Mouse (Mus musculus): ENCODE data around the gene Selenoo. TPM values are rescaled to one million over a fixed set of nuclear protein-coding genes. Genes with fewer than 3 reads are reported as not detected.

The Selenoo gene
- total RNA-seq (2021): 10 to 100 TPM; 19.3 to 21.1 TPM
- long read RNA-seq, transcript Selenoo-201 (9 exons, 2,383 nt): major isoform, 43 of 62 reads
- long read RNA-seq, partial matches to known transcripts: 1 of 62 reads
- long read RNA-seq, other reads (novel, unspliced or antisense): 17 of 62 reads

DNA sequence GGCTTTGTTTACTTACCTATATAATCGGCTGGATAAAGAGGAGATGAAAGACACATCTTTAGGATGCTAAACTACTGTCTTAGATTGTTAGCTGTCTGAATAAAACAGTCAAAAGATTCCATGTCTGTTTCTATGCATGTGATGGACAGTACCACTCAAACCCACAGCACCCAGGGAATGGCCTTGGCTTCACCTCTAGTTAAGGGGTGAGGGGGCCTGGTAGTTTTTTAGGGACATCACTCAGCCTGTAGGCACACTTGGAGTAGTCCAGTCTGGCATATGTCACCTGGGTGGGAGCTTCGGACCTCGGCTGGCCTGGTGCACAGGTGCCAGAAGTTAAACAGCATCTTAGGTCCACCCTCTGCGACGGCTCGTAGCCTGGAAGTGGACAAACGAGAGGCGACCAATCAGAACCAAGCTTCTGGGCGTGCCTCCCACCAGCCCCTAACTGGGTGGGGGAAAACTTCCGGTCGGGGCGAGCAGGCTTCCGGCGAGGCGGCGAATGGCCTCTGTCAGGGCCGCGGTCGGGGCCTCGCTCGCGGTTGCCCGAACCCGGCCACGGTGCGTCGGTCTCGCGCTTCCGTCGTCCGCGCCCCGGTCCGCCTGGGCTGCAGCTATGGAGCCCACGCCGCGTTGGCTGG lies at the start of gene Selenoo:
TSS of gene Selenoo (plus strand) at position 478 of the 641 bp plus-strand sequence.
- DNase-seq (ENCODE audit: low spot score in 2 of 2): peak; percentile 86 to 93

GRCm38 (mm10) chr15:89044381-89044780 lies 44.5 kb upstream of the Selenoo start:
- no peak for DNase-seq (ENCODE audit: low spot score in 2 of 2)

GRCm38 (mm10) chr15:89046356-89046755 lies 42.5 kb upstream of the Selenoo start:
- no peak for DNase-seq (ENCODE audit: low spot score in 2 of 2)

- no peak for DNase-seq (ENCODE audit: low spot score in 2 of 2)
Observed at GRCm38 (mm10) chr15:89054666-89055065, 34.2 kb upstream of the Selenoo start.

DNA sequence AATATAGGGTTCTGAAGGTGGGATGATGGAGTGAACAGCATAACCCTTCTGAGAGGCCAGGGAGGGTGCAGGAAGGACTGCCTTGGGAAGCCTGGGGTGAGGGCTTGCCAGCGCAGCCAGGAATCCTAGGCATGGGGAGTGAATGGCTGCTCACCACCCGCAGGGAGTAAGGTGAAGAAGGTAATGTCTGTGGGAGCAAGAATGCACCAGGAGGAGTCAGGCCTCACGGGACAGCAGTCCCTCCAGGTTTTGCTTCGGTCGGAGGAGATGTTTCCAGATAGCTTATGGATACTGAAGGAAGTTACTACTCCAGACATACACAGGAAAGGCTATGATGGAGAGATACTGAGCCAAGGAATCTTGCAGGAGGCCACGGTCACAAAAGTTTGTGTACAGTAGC lies 30.1 kb upstream of the Selenoo start:
- DNase-seq (ENCODE audit: low spot score in 2 of 2): no peak

DNA sequence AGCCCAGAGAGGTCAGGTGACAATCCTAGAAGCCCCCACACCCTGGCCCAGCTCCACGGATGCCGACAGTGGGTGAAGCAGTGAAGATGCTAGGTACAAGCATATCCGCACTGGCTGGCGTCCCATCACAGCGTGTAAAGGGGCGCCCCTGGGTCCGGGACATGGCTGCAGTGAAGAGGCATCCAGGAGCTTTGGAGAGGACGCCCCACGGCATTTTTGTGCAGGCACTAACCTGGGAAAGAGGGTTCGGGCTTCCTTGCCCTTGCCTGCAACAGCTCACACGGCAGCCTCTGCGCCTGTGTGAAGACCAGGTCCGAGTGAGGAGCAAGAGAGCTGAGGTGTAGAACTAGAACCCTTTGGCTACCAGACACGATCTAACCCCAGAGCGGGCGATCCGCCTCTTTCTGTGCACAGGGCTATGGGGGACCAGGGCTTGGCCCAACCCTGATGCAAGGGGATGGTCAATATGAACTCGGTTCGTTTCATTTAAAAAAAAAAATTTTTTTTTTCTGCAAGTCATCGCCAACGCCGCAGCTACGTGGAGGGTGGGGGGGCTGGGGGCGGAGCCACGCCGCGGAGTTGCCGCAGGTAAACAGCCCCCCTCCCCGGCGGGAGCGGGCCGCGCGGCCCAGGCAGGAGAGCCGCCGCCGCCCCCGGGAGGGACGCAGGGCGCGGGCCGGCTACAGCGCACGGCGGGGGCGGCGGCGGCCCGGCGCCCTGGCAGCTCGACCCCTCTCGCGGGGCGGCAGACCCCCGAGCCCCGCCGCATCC lies 29.5 kb upstream of the Selenoo start, which contains the start of gene Panx2:
TSS of gene Panx2 (plus strand) at position 574 of the 771 bp plus-strand sequence.
- no peak for DNase-seq (ENCODE audit: low spot score in 2 of 2)

DNA sequence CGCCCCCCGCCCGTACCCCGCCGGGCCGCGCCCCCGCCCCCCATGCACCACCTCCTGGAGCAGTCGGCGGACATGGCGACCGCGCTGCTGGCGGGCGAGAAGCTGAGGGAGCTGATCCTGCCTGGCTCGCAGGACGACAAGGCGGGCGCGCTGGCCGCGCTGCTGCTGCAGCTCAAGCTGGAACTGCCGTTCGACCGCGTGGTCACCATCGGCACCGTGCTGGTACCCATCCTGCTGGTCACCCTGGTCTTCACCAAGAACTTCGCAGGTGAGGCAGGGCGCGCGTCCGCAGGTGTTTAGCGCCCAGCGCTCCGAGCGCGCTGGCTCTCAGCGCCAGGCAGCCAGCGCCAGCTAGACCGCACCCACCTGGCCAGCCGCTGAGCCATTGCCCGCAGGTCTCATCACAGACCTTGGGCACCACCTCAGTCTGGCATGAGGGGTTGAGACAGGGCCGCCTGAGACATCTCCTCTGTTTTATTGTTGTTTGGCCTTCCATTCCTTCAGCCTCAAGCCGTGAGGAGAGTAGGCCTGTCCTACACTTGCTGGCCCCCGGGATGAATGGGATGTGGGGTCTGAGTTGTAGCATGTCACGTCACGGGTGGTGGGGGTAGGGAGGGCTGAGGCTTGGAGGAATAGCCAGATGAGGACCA lies 28.7 kb upstream of the Selenoo start:
- DNase-seq (ENCODE audit: low spot score in 2 of 2): no peak

- no peak for DNase-seq (ENCODE audit: low spot score in 2 of 2)
Observed at GRCm38 (mm10) chr15:89060811-89061460, 27.9 kb upstream of the Selenoo start.

DNA sequence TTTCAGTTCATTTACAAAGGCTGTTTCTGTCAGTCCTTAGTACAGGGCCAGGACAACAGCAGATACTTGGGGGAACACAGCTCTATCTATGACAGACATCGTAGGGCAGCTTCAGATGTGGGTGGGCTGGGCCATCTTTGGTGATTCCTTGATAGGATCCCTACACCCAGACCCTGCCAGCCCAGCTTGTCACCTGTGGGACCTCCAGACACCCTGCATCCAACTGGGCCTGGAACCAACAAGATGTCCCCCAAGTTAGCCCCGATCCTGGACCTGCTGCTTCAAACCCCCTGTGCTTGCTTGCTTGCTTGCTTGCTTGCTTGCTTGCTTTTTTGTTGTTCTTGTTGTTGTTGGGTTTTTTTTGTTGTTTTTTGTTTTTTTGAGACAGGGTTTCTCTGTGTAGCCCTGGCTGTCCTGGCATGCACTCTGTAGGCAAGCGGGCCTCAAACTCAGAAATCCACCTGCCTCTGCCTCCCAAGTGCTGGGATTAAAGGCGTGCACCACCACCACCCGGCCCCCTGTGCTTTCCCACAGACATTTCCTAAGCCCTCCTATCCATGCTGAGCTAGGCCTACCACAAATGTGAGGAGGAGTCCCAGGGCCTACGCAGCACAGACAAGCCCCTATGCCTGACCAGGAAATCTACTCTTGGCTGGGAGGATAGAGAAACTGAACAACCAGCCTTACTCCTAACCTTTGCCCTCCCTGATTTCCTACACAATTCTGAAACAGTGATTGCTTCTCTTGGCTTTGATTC lies 26.9 kb upstream of the Selenoo start:
- DNase-seq (ENCODE audit: low spot score in 2 of 2): no peak

GRCm38 (mm10) chr15:89062518-89062910 lies 26.4 kb upstream of the Selenoo start:
- no peak for DNase-seq (ENCODE audit: low spot score in 2 of 2)

DNA sequence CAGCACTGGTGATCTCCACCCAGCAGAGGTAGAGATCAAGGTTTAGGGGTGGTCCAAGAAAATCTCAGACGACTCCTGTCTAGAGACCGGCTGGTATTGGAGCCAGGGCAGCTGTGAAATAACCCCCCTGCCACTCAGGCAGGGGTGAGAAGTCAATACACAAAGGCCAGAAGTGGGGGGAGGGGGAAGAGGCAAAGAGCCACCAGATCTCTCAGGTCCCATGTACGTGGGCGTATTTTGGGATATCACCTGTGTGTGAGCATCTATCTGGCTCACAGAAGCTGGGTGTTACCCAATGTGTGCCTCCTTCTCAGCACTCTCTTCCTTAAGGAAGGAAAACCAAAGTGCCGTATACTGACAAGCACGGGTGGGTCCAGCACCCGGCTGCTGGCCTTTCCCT lies 25.9 kb upstream of the Selenoo start:
- DNase-seq (ENCODE audit: low spot score in 2 of 2): no peak

DNA sequence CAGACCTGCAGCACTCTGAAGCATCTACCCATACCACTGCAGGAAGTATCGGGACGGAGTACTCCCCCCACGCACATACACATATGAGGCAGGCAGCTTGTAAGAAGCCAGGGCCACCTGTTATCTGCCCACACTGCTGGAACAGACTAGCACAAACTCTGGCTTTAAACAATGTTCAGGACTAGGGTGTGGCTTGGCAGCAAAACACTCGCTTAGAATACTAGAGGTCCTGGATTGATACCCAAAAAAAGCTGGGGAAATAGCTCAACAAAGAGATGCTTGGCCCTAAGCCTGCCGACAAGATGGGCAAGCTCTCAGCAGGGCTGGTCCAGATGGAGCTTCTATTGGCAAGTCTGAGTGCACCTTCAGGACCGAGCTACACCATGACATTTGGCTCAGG lies 25.3 kb upstream of the Selenoo start:
- peak; percentile 86 to 95 for DNase-seq (ENCODE audit: low spot score in 2 of 2)

GRCm38 (mm10) chr15:89064891-89065290 lies 24.0 kb upstream of the Selenoo start:
- DNase-seq (ENCODE audit: low spot score in 2 of 2): no peak

- no peak for DNase-seq (ENCODE audit: low spot score in 2 of 2)
Observed at GRCm38 (mm10) chr15:89067609-89068008, 21.3 kb upstream of the Selenoo start.

GRCm38 (mm10) chr15:89068226-89068625 lies 20.7 kb upstream of the Selenoo start:
- no peak for DNase-seq (ENCODE audit: low spot score in 2 of 2)

- DNase-seq (ENCODE audit: low spot score in 2 of 2): peak in 1 of 2 experiments; percentile 70
Observed at GRCm38 (mm10) chr15:89069336-89069840, 19.5 kb upstream of the Selenoo start.

DNA sequence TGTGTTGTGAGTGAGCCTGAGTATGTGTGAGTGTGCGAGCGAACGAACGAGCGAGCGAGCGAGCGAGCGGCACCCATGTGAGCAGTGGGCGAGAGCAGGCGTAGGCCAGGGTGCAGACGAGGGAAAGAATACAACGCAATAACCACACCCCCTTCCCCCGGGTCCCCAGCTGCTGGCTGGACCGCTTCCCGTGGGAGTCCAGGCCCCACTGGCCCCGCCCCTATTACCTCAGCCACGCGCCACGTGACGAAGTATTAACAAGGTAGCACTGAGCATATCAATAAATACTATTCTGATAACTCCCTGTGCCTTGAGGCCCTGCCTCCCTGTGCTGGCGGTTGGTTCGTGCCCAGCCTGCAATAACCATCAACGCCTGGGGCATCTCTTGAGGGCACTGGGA lies 18.3 kb upstream of the Selenoo start:
- peak; percentile 69 for DNase-seq (ENCODE audit: low spot score in 2 of 2)

- no peak for DNase-seq (ENCODE audit: low spot score in 2 of 2)
Observed at GRCm38 (mm10) chr15:89073993-89074603, 14.8 kb upstream of the Selenoo start.

GRCm38 (mm10) chr15:89074613-89075477 lies 14.0 kb upstream of the Selenoo start, which contains the start of gene Trabd:
TSS of gene Trabd (plus strand) at chr15:89075124.
- no peak for DNase-seq (ENCODE audit: low spot score in 2 of 2)
